Mouse (Mus musculus): Measurements from ENCODE around the gene Gm21973. TPM values are rescaled to one million over a fixed set of nuclear protein-coding genes. Genes with fewer than 3 reads are reported as not detected.

The Gm21973 gene
- total RNA-seq (2012; rRNA removed), result not detected in 2 replicates

DNA sequence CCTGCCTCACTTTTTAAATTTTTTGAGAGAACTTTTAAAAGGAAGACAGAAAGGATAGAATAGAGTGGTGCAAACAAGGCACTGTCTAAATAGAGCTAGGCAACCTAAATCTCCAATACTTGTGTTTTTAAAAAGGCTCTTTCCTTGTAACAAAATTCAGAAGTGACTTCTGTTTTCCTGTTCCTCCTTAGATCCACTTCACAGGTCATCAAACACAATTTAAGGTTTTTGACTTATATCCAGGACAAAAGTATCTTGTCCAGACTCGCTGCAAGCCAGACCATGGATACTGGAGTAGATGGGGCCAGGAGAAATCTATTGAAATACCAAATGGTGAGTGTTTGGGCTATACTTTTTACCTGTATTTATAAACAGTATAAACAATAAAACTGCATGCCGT is at the start of gene Gm21973:
Gene Gm21973, plus strand, starts transcription at position 301 of the 400 bp plus-strand sequence.
- no peak within 1 kb of the TSS for H3K9ac ChIP-seq (ENCODE audit: insufficient read depth, low read depth, low read length, poor library complexity, severe bottlenecking)
- H3K4me3 ChIP-seq (ENCODE audit: insufficient read depth in 1 of 2, low read depth in 1 of 2, low read length in 2 of 2, poor library complexity in 1 of 2, severe bottlenecking in 1 of 2), result no peak within 1 kb of the TSS
- no peaks in the 10 kb centered on the region for H3K4me1 ChIP-seq (ENCODE audit: control insufficient read depth in 2 of 2, insufficient read depth in 2 of 2, low read length in 2 of 2, poor library complexity in 1 of 2)
- no peaks in the 10 kb centered on the region for H3K36me3 ChIP-seq (ENCODE audit: control insufficient read depth, insufficient read depth, low read length, poor library complexity, severe bottlenecking)
- in situ Hi-C loops (cut with MboI; ENCODE audit: low sequenced_read_pairs in 2 of 2, unreplicated experiment in 2 of 2), result no loop called here
- DNase-seq (ENCODE audit: low read depth, low spot score), result no peak
- H3K27ac ChIP-seq (ENCODE audit: insufficient read depth, low read depth, low read length, poor library complexity, severe bottlenecking), result no peak within 1 kb of the TSS
- no peaks in the 10 kb centered on the region for H3K9me3 ChIP-seq (ENCODE audit: control insufficient read depth, insufficient read depth, low read depth, low read length)
- TF ChIP-seq CHD2 (IDR thresholded peaks at IDR 0.05; ENCODE audit: low read depth, low read length) (no peak), HCFC1 (IDR thresholded peaks at IDR 0.05; ENCODE audit: borderline replicate concordance, insufficient read depth, low read length) (no peak), ZNF384 (IDR thresholded peaks at IDR 0.05; ENCODE audit: low read depth, low read length) (no peak), ZC3H11A (IDR thresholded peaks at IDR 0.05; ENCODE audit: borderline replicate concordance, low read depth, low read length) (no peak), MAFK (IDR thresholded peaks at IDR 0.05; ENCODE audit: insufficient read depth, low read depth, low read length) (no peak)

GRCm38 (mm10) chr15:10276386-10276785 is 48.8 kb upstream of the Gm21973 start:
- Histone ChIP-seq H3K9ac (ENCODE audit: insufficient read depth, low read depth, low read length, poor library complexity, severe bottlenecking) (no peak overlapping the region), H3K9me3 (ENCODE audit: control insufficient read depth, insufficient read depth, low read depth, low read length) (no peaks in the 10 kb centered on the region), H3K27ac (ENCODE audit: insufficient read depth, low read depth, low read length, poor library complexity, severe bottlenecking) (no peak overlapping the region), H3K36me3 (ENCODE audit: control insufficient read depth, insufficient read depth, low read length, poor library complexity, severe bottlenecking) (no peaks in the 10 kb centered on the region), H3K4me1 (ENCODE audit: control insufficient read depth in 2 of 2, insufficient read depth in 2 of 2, low read length in 2 of 2, poor library complexity in 1 of 2) (no peaks in the 10 kb centered on the region), H3K4me3 (ENCODE audit: insufficient read depth in 1 of 2, low read depth in 1 of 2, low read length in 2 of 2, poor library complexity in 1 of 2, severe bottlenecking in 1 of 2) (no peak overlapping the region)
- DNase-seq (ENCODE audit: low read depth, low spot score), result no peak
- TF ChIP-seq ZNF384 (IDR thresholded peaks at IDR 0.05; ENCODE audit: low read depth, low read length), result no peak
- TF ChIP-seq MAFK (IDR thresholded peaks at IDR 0.05; ENCODE audit: insufficient read depth, low read depth, low read length), result no peak
- no peak for TF ChIP-seq HCFC1 (IDR thresholded peaks at IDR 0.05; ENCODE audit: borderline replicate concordance, insufficient read depth, low read length)
- TF ChIP-seq ZC3H11A (IDR thresholded peaks at IDR 0.05; ENCODE audit: borderline replicate concordance, low read depth, low read length), result no peak
- TF ChIP-seq CHD2 (IDR thresholded peaks at IDR 0.05; ENCODE audit: low read depth, low read length), result no peak
- in situ Hi-C loops (cut with MboI; ENCODE audit: low sequenced_read_pairs in 2 of 2, unreplicated experiment in 2 of 2), result no loop called here

DNA sequence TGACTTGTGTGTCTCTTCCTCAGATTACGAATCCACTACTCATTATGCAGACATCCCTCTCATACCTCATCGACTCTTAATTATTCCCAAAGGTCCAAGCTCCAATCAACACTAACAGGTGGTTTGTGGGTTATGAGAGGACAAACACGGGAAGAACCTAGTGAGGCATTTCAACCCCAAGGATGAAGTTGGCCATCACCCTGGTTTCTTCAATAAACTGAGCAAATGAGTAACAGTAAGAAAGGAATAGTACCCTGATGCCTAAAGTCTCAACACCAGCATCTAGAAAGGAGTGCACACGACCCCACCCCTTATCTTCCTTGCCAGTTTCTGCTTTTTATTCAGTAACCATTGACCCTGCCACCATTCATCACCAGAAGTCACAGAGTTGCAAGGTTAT is 47.7 kb upstream of the Gm21973 start:
- TF ChIP-seq ZC3H11A (IDR thresholded peaks at IDR 0.05; ENCODE audit: borderline replicate concordance, low read depth, low read length), result no peak
- no peak for TF ChIP-seq CHD2 (IDR thresholded peaks at IDR 0.05; ENCODE audit: low read depth, low read length)
- TF ChIP-seq HCFC1 (IDR thresholded peaks at IDR 0.05; ENCODE audit: borderline replicate concordance, insufficient read depth, low read length), result no peak
- TF ChIP-seq MAFK (IDR thresholded peaks at IDR 0.05; ENCODE audit: insufficient read depth, low read depth, low read length), result no peak
- TF ChIP-seq ZNF384 (IDR thresholded peaks at IDR 0.05; ENCODE audit: low read depth, low read length), result no peak
- H3K27ac ChIP-seq (ENCODE audit: insufficient read depth, low read depth, low read length, poor library complexity, severe bottlenecking), result no peak overlapping the region
- H3K4me1 ChIP-seq (ENCODE audit: control insufficient read depth in 2 of 2, insufficient read depth in 2 of 2, low read length in 2 of 2, poor library complexity in 1 of 2), result no peaks in the 10 kb centered on the region
- in situ Hi-C loops (cut with MboI; ENCODE audit: low sequenced_read_pairs in 2 of 2, unreplicated experiment in 2 of 2), result no loop called here
- no peak for DNase-seq (ENCODE audit: low read depth, low spot score)
- H3K36me3 ChIP-seq (ENCODE audit: control insufficient read depth, insufficient read depth, low read length, poor library complexity, severe bottlenecking), result no peaks in the 10 kb centered on the region
- H3K9me3 ChIP-seq (ENCODE audit: control insufficient read depth, insufficient read depth, low read depth, low read length), result no peaks in the 10 kb centered on the region
- H3K9ac ChIP-seq (ENCODE audit: insufficient read depth, low read depth, low read length, poor library complexity, severe bottlenecking), result no peak overlapping the region
- no peak overlapping the region for H3K4me3 ChIP-seq (ENCODE audit: insufficient read depth in 1 of 2, low read depth in 1 of 2, low read length in 2 of 2, poor library complexity in 1 of 2, severe bottlenecking in 1 of 2)

GRCm38 (mm10) chr15:10281546-10281945 is 43.6 kb upstream of the Gm21973 start:
- in situ Hi-C loops (cut with MboI; ENCODE audit: low sequenced_read_pairs in 2 of 2, unreplicated experiment in 2 of 2), result no loop called here
- Histone ChIP-seq H3K4me3 (ENCODE audit: insufficient read depth in 1 of 2, low read depth in 1 of 2, low read length in 2 of 2, poor library complexity in 1 of 2, severe bottlenecking in 1 of 2) (no peak overlapping the region), H3K9ac (ENCODE audit: insufficient read depth, low read depth, low read length, poor library complexity, severe bottlenecking) (no peak overlapping the region), H3K36me3 (ENCODE audit: control insufficient read depth, insufficient read depth, low read length, poor library complexity, severe bottlenecking) (no peaks in the 10 kb centered on the region), H3K9me3 (ENCODE audit: control insufficient read depth, insufficient read depth, low read depth, low read length) (no peaks in the 10 kb centered on the region), H3K4me1 (ENCODE audit: control insufficient read depth in 2 of 2, insufficient read depth in 2 of 2, low read length in 2 of 2, poor library complexity in 1 of 2) (no peaks in the 10 kb centered on the region), H3K27ac (ENCODE audit: insufficient read depth, low read depth, low read length, poor library complexity, severe bottlenecking) (no peak overlapping the region)
- no peak for DNase-seq (ENCODE audit: low read depth, low spot score)
- TF ChIP-seq CHD2 (IDR thresholded peaks at IDR 0.05; ENCODE audit: low read depth, low read length) (no peak), MAFK (IDR thresholded peaks at IDR 0.05; ENCODE audit: insufficient read depth, low read depth, low read length) (no peak), ZNF384 (IDR thresholded peaks at IDR 0.05; ENCODE audit: low read depth, low read length) (no peak), HCFC1 (IDR thresholded peaks at IDR 0.05; ENCODE audit: borderline replicate concordance, insufficient read depth, low read length) (no peak), ZC3H11A (IDR thresholded peaks at IDR 0.05; ENCODE audit: borderline replicate concordance, low read depth, low read length) (no peak)

DNA sequence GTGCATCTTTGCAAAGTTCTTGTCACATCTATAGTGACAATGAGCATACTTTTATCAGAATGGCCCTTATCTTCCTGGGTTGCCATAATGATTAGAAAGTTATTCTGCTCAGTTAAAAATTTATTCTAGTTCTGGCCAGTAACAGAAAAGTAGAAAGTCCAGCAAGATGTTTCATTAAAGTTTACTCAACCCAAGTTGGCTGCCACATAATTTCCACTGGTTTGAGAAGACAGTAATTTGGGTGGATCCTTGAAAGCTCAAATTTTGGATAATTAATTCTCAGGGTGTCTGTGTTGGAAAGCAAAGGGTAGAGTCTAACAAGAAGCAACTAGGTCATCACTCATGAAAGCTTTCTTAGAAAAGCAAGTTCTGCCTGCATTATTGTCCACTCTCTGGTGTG is 41.5 kb upstream of the Gm21973 start:
- no peak for TF ChIP-seq CHD2 (IDR thresholded peaks at IDR 0.05; ENCODE audit: low read depth, low read length)
- Histone ChIP-seq H3K27ac (ENCODE audit: insufficient read depth, low read depth, low read length, poor library complexity, severe bottlenecking) (no peak overlapping the region), H3K9ac (ENCODE audit: insufficient read depth, low read depth, low read length, poor library complexity, severe bottlenecking) (no peak overlapping the region), H3K36me3 (ENCODE audit: control insufficient read depth, insufficient read depth, low read length, poor library complexity, severe bottlenecking) (no peaks in the 10 kb centered on the region), H3K4me3 (ENCODE audit: insufficient read depth in 1 of 2, low read depth in 1 of 2, low read length in 2 of 2, poor library complexity in 1 of 2, severe bottlenecking in 1 of 2) (no peak overlapping the region), H3K9me3 (ENCODE audit: control insufficient read depth, insufficient read depth, low read depth, low read length) (no peaks in the 10 kb centered on the region), H3K4me1 (ENCODE audit: control insufficient read depth in 2 of 2, insufficient read depth in 2 of 2, low read length in 2 of 2, poor library complexity in 1 of 2) (no peaks in the 10 kb centered on the region)
- in situ Hi-C loops (cut with MboI; ENCODE audit: low sequenced_read_pairs in 2 of 2, unreplicated experiment in 2 of 2), result no loop called here
- DNase-seq (ENCODE audit: low read depth, low spot score), result no peak

Measured in ES-E14 (cell line).